Mouse (Mus musculus) brain, adult 2 months (tissue): ENCODE measurements around the gene Tnfrsf13c.
A peak's percentile ranks its signal among the peaks of the same experiment; 100 is the strongest.
"Not testable (repeated sequence)": the region's sequence is repeated elsewhere in the genome, so short reads cannot be mapped to it uniquely, and the experiment has no call there.

ENCODE experiments used
- DNase-seq: peaks from one replicate; pipeline ENCODE4 v3.0.0; 2011; ENCODE audit warnings: low read depth, low spot score

Gene Tnfrsf13c

GRCm38 (mm10) chr15:82223657-82224601 lies at the start of gene Tnfrsf13c:
Tnfrsf13c (minus strand) TSS chr15:82224369.
- no peak for DNase-seq

- DNase-seq: peak; percentile 82
Observed at GRCm38 (mm10) chr15:82272295-82272694, 48.1 kb upstream of the Tnfrsf13c start.

- peak; percentile 96 for DNase-seq
Observed at GRCm38 (mm10) chr15:82271201-82271600, 47.0 kb upstream of the Tnfrsf13c start.

- peak; percentile 96 for DNase-seq
Observed at GRCm38 (mm10) chr15:82268783-82269182, 44.6 kb upstream of the Tnfrsf13c start.

- DNase-seq: peak; percentile 75
Observed at GRCm38 (mm10) chr15:82268185-82268584, 44.0 kb upstream of the Tnfrsf13c start.

GRCm38 (mm10) chr15:82266356-82266755 lies 42.2 kb upstream of the Tnfrsf13c start:
- DNase-seq: peak; percentile 74

- DNase-seq: peak; percentile 87
Observed at GRCm38 (mm10) chr15:82259510-82259909, 35.3 kb upstream of the Tnfrsf13c start.

GRCm38 (mm10) chr15:82255944-82256383 lies 31.8 kb upstream of the Tnfrsf13c start:
- peak; percentile 97 for DNase-seq

GRCm38 (mm10) chr15:82255248-82255647 lies 31.1 kb upstream of the Tnfrsf13c start:
- DNase-seq: peak; percentile 80

- no peak for DNase-seq
Observed at GRCm38 (mm10) chr15:82252097-82252496, 27.9 kb upstream of the Tnfrsf13c start, which contains the start of gene 1500009C09Rik. 1500009C09Rik (plus strand) TSS chr15:82252397.

- DNase-seq: no peak
Observed at GRCm38 (mm10) chr15:82251579-82251978, 27.4 kb upstream of the Tnfrsf13c start.

- no peak for DNase-seq
Observed at GRCm38 (mm10) chr15:82247131-82247776, 23.1 kb upstream of the Tnfrsf13c start.

GRCm38 (mm10) chr15:82244805-82245161 lies 20.6 kb upstream of the Tnfrsf13c start:
- not testable (repeated sequence) for DNase-seq

GRCm38 (mm10) chr15:82244115-82244804 lies 20.1 kb upstream of the Tnfrsf13c start, which contains the start of gene Cenpm:
Cenpm (minus strand) TSS chr15:82244748.
- DNase-seq: peak; percentile 91

GRCm38 (mm10) chr15:82243742-82244114 lies 19.6 kb upstream of the Tnfrsf13c start:
- peak; percentile 54 for DNase-seq

GRCm38 (mm10) chr15:82243311-82243710 lies 19.1 kb upstream of the Tnfrsf13c start:
- DNase-seq: no peak

GRCm38 (mm10) chr15:82236565-82236964 lies 12.4 kb upstream of the Tnfrsf13c start:
- DNase-seq: peak; percentile 88

GRCm38 (mm10) chr15:82235661-82236060 lies 11.5 kb upstream of the Tnfrsf13c start:
- no peak for DNase-seq

- DNase-seq: no peak
Observed at GRCm38 (mm10) chr15:82232651-82233050, 8.5 kb upstream of the Tnfrsf13c start.

- peak; percentile 96 for DNase-seq
Observed at GRCm38 (mm10) chr15:82231591-82232378, 7.6 kb upstream of the Tnfrsf13c start.

- no peak for DNase-seq
Observed at GRCm38 (mm10) chr15:82231100-82231499, 6.9 kb upstream of the Tnfrsf13c start.
